ENCODE assay signal across 8 mouse cellular contexts in genomic region chr9:22260092-22260422, GRCm38 (mm10). TPM values are rescaled to one million over a fixed set of nuclear protein-coding genes. Genes with fewer than 3 reads are reported as not detected.
DNase-seq lines count a peak whose midpoint lies in the region; ATAC-seq and TF ChIP-seq lines count a peak whose summit lies in the region.

No protein-coding gene starts in this region.

- no peak overlapping the region for H3K27ac ChIP-seq in limb, embryonic 14.5 days (replicated peaks; ENCODE audit: low read depth, low read length)
- H3K27ac ChIP-seq in stomach, embryonic 16.5 days (ENCODE audit: low read length): no peak overlapping the region

- peak overlapping the region; percentile 63 for H3K4me2 ChIP-seq in limb, embryonic 14.5 days (replicated peaks; ENCODE audit: low read depth, low read length, severe bottlenecking)
- H3K4me2 ChIP-seq in stomach, embryonic 16.5 days (ENCODE audit: low read depth, low read length): peak overlapping the region; percentile 84

- no peak for DNase-seq in limb, embryonic 14.5 days (ENCODE audit: low spot score)
- no peak for DNase-seq in spleen, postnatal 14 days (ENCODE audit: low spot score in 2 of 2)
- no peak for DNase-seq in urinary bladder, adult 2 months (ENCODE audit: low spot score)

- ATAC-seq in erythroblast, adult 5-6 weeks (replicated peaks; ENCODE audit: low FRiP score, poor library complexity, severe bottlenecking): no peak
- ATAC-seq in megakaryocyte, adult 5-6 weeks (ENCODE audit: poor library complexity, severe bottlenecking): no peak
- no peak for ATAC-seq in limb, embryonic 14.5 days (ENCODE audit: low FRiP score, low read depth)
- ATAC-seq in stomach, embryonic 16.5 days (ENCODE audit: insufficient read depth, low FRiP score): no peak

- no peaks in the 10 kb centered on the region for H3K27me3 ChIP-seq in erythroblast, embryonic 14.5 days (ENCODE audit: control insufficient read depth)
- H3K27me3 ChIP-seq in megakaryocyte, embryonic 14.5 days (replicated peaks): no peaks in the 10 kb centered on the region
- no peaks in the 10 kb centered on the region for H3K27me3 ChIP-seq in limb, embryonic 14.5 days (ENCODE audit: control insufficient read depth, insufficient read depth, low read length)
- H3K27me3 ChIP-seq in stomach, embryonic 16.5 days (ENCODE audit: control insufficient read depth, insufficient read depth, low read length): no peaks in the 10 kb centered on the region

- peaks cover 12% of the 10 kb centered on the region for H3K36me3 ChIP-seq in erythroblast, embryonic 14.5 days (ENCODE audit: control insufficient read depth)
- H3K36me3 ChIP-seq in megakaryocyte, embryonic 14.5 days (replicated peaks; ENCODE audit: low read length): peaks cover 21% of the 10 kb centered on the region
- peaks cover 23% of the 10 kb centered on the region for H3K36me3 ChIP-seq in limb, embryonic 14.5 days (ENCODE audit: control insufficient read depth, insufficient read depth, low read length)
- peaks cover 7% of the 10 kb centered on the region; the same call in 1 of the 2 replicates for H3K36me3 ChIP-seq in stomach, embryonic 16.5 days (ENCODE audit: control insufficient read depth, insufficient read depth, low read length)

- H3K4me3 ChIP-seq in erythroblast, embryonic 14.5 days (replicated peaks): peak overlapping the region; percentile 75
- peak overlapping the region; percentile 91 for H3K4me3 ChIP-seq in megakaryocyte, embryonic 14.5 days (replicated peaks)
- H3K4me3 ChIP-seq in limb, embryonic 14.5 days (replicated peaks; ENCODE audit: low read length): peak overlapping the region; percentile 68
- peak overlapping the region; percentile 73 for H3K4me3 ChIP-seq in stomach, embryonic 16.5 days (replicated peaks; ENCODE audit: low read length)

- 24% methylated on average over 3 of the region's 3 CpGs for WGBS in limb, embryonic 14.5 days
- 32% methylated on average over 3 of the region's 3 CpGs for WGBS in stomach, embryonic 16.5 days

- H3K9me3 ChIP-seq in erythroblast, embryonic 14.5 days (ENCODE audit: control insufficient read depth, low read length): no peaks in the 10 kb centered on the region; the same call in 1 of the 2 replicates
- peaks cover 4% of the 10 kb centered on the region for H3K9me3 ChIP-seq in megakaryocyte, embryonic 14.5 days
- peaks cover 10% of the 10 kb centered on the region for H3K9me3 ChIP-seq in limb, embryonic 14.5 days (ENCODE audit: control insufficient read depth, low read length)
- H3K9me3 ChIP-seq in stomach, embryonic 16.5 days (replicated peaks; ENCODE audit: control insufficient read depth, low read length): peaks cover 4% of the 10 kb centered on the region; the same call in 1 of the 2 replicates

- H3K4me1 ChIP-seq in erythroblast, embryonic 14.5 days (ENCODE audit: control insufficient read depth): peaks cover 13% of the 10 kb centered on the region
- H3K4me1 ChIP-seq in megakaryocyte, embryonic 14.5 days: peaks cover 9% of the 10 kb centered on the region
- H3K4me1 ChIP-seq in limb, embryonic 14.5 days (ENCODE audit: control insufficient read depth, insufficient read depth, low read length): no peaks in the 10 kb centered on the region
- no peaks in the 10 kb centered on the region for H3K4me1 ChIP-seq in stomach, embryonic 16.5 days (ENCODE audit: control insufficient read depth, insufficient read depth, low read length)

- H3K9ac ChIP-seq in limb, embryonic 14.5 days (ENCODE audit: low read depth, low read length, severe bottlenecking): no peak overlapping the region
- no peak overlapping the region for H3K9ac ChIP-seq in stomach, embryonic 16.5 days (ENCODE audit: low read length)

- no peak for TF ChIP-seq POLR2A in limb, embryonic 14.5 days (IDR thresholded peaks at IDR 0.05; ENCODE audit: borderline replicate concordance, extremely low read depth, insufficient read depth, insufficient read length)

RNA-seq across cellular contexts. Expression of gene Zfp599, which starts 0.4 kb away (rescaled TPM):
- not detected in 2 replicates for polyA plus RNA-seq in erythroblast, embryonic 14.5 days (2012)
- 0.96 and 4.0 TPM in 2 replicates for total RNA-seq in erythroblast, adult 5-6 weeks (2015; ENCODE audit: low replicate concordance)
- 0.17 TPM in 1 of 2 replicates, not detected in the other for total RNA-seq in erythroblast, adult 5-6 weeks (2017; ENCODE audit: low replicate concordance)
- polyA plus RNA-seq in megakaryocyte, embryonic 14.5 days (2012; ENCODE audit: insufficient read depth, low replicate concordance): 0.18 TPM in 1 of 2 replicates, not detected in the other
- 0.33 and 0.80 TPM in 2 replicates for total RNA-seq in megakaryocyte, adult 5-6 weeks (2015)
- total RNA-seq in megakaryocyte, adult 5-6 weeks (2017): 0.85 and 1.8 TPM in 2 replicates
- polyA plus RNA-seq in limb, embryonic 14.5 days (2012; rRNA removed): 1.9 and 2.6 TPM in 2 replicates
- 6.4 and 7.3 TPM in 2 replicates for polyA plus RNA-seq in limb, embryonic 14.5 days (2014; fragmentation: Nextera tagmentation; extraction: Ambion mirVana)
- 2.7 and 3.3 TPM in 2 replicates for polyA plus RNA-seq in stomach, embryonic 16.5 days (2015; fragmentation: Nextera tagmentation; extraction: Ambion mirVana)
- 0.26 and 0.34 TPM in 2 replicates for polyA plus RNA-seq in urinary bladder, adult 2 months (2012; rRNA removed)

RNA-seq across cellular contexts. Expression of gene Zfp809, which starts 34.5 kb away (rescaled TPM):
- polyA plus RNA-seq in erythroblast, embryonic 14.5 days (2012): 0.06 TPM in 1 of 2 replicates, not detected in the other
- total RNA-seq in erythroblast, adult 5-6 weeks (2015; ENCODE audit: low replicate concordance): 6.5 and 25.4 TPM in 2 replicates
- 11.0 and 14.8 TPM in 2 replicates for total RNA-seq in erythroblast, adult 5-6 weeks (2017; ENCODE audit: low replicate concordance)
- polyA plus RNA-seq in megakaryocyte, embryonic 14.5 days (2012; ENCODE audit: insufficient read depth, low replicate concordance): 2.1 and 3.1 TPM in 2 replicates
- 39.2 and 40.2 TPM in 2 replicates for total RNA-seq in megakaryocyte, adult 5-6 weeks (2015)
- 33.4 and 34.6 TPM in 2 replicates for total RNA-seq in megakaryocyte, adult 5-6 weeks (2017)
- 11.2 and 13.6 TPM in 2 replicates for polyA plus RNA-seq in limb, embryonic 14.5 days (2012; rRNA removed)
- polyA plus RNA-seq in limb, embryonic 14.5 days (2014; fragmentation: Nextera tagmentation; extraction: Ambion mirVana): 19.6 and 19.7 TPM in 2 replicates
- 27.5 and 29.7 TPM in 2 replicates for polyA plus RNA-seq in stomach, embryonic 16.5 days (2015; fragmentation: Nextera tagmentation; extraction: Ambion mirVana)
- 44.2 and 47.3 TPM in 2 replicates for polyA plus RNA-seq in urinary bladder, adult 2 months (2012; rRNA removed)

RNA-seq across cellular contexts. Expression of gene Zfp810, which starts 47.4 kb away (rescaled TPM):
- 0.05 and 0.07 TPM in 2 replicates for polyA plus RNA-seq in erythroblast, embryonic 14.5 days (2012)
- 0.63 and 4.0 TPM in 2 replicates for total RNA-seq in erythroblast, adult 5-6 weeks (2015; ENCODE audit: low replicate concordance)
- total RNA-seq in erythroblast, adult 5-6 weeks (2017; ENCODE audit: low replicate concordance): 0.43 and 3.2 TPM in 2 replicates
- 1.2 TPM in 1 of 2 replicates, not detected in the other for polyA plus RNA-seq in megakaryocyte, embryonic 14.5 days (2012; ENCODE audit: insufficient read depth, low replicate concordance)
- total RNA-seq in megakaryocyte, adult 5-6 weeks (2015): 6.2 and 9.1 TPM in 2 replicates
- total RNA-seq in megakaryocyte, adult 5-6 weeks (2017): 8.2 and 11.6 TPM in 2 replicates
- polyA plus RNA-seq in limb, embryonic 14.5 days (2012; rRNA removed): 18.9 and 21.2 TPM in 2 replicates
- 19.3 and 25.7 TPM in 2 replicates for polyA plus RNA-seq in limb, embryonic 14.5 days (2014; fragmentation: Nextera tagmentation; extraction: Ambion mirVana)
- 13.6 and 15.2 TPM in 2 replicates for polyA plus RNA-seq in stomach, embryonic 16.5 days (2015; fragmentation: Nextera tagmentation; extraction: Ambion mirVana)
- polyA plus RNA-seq in urinary bladder, adult 2 months (2012; rRNA removed): 11.9 and 12.6 TPM in 2 replicates
